Mouse (Mus musculus): Measurements from ENCODE around the gene Epb41l5.

Epb41l5 gene

DNA sequence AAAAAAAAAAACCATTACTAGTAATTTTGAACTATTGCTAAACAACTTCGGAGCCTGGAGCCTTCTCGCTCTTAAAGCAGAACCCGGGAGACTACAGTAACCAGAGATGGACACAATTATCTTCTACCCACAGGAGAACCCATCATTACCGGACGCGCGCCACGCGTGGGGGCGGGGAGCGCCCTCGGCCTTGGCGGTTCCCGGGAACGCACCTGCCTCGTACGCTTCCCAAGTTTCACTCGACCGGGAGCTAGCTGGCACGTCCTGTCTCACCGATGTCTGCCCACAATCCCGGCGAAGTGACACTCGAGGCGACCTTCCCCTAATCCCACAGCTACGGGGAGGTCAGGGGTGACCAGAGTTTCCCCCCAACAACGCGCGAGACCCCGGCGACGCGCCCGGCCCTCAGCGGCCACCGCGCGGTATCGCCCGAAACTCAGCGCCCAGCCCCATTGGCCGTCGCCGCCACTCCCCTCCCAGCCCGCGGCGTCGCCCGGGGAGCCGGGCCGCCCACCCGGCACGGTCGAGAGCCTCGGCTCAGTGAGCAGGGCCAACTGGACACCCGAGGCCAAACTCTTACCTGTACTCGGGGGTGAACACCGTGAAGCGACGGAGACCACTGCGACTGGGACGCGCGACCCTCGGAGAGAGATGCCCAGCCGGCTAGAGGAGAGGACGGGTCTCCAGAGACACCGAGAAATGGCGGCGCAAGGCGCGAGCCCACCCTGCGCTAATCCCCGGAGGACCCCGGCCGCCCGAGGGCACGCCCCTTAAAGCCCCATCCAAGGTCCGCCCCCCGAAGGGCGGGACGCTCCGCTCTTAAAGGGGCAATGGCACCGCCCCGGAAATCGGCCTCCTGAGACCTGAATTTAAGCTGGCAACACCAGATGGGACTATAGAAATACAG, at the start of gene Epb41l5:
Gene Epb41l5, minus strand, starts transcription at position 796 of the 907 bp plus-strand sequence.
- DNase-seq (ENCODE audit: low spot score in 2 of 2), result peak in 1 of 2 experiments; percentile 62

- no peak for DNase-seq (ENCODE audit: low spot score in 2 of 2)
These were observed 48.1 kb upstream of the Epb41l5 start for GRCm38 (mm10) chr1:119696860-119697259.

DNA sequence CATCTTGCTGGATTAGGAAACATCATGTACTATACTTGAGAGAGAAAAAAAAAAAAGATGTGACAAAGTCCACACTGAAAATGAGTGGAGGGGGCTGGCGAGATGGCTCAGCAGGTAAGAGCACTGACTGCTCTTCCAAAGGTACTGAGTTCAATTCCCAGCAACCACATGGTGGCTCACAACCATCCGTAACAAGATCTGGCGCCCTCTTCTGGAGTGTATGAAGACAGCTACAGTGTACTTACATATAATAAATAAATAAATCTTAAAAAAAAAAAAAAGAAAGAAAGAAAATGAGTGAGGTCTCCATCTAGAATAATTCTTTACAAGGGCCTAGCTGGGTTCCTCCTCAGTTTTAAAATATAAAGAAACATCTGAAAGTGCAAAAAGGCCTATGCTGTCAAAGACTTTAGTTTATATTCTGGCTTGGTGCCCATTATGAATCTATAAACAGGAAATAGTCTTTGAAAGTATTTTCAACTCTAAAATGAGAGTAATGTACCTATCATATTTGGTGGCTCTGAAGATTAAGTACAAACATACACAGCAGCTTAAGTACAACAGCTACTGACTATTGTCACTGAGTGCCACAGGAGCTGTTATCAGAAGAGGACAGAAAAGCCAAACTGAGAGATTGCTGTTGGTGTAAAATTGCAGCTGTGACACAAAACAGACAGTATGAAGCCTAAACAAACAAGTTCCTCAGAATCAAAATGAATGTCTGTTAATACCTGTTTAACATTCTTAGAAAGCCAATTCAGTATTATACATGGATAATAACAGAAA, 37.2 kb upstream of the Epb41l5 start:
- DNase-seq (ENCODE audit: low spot score in 2 of 2), result no peak

DNA sequence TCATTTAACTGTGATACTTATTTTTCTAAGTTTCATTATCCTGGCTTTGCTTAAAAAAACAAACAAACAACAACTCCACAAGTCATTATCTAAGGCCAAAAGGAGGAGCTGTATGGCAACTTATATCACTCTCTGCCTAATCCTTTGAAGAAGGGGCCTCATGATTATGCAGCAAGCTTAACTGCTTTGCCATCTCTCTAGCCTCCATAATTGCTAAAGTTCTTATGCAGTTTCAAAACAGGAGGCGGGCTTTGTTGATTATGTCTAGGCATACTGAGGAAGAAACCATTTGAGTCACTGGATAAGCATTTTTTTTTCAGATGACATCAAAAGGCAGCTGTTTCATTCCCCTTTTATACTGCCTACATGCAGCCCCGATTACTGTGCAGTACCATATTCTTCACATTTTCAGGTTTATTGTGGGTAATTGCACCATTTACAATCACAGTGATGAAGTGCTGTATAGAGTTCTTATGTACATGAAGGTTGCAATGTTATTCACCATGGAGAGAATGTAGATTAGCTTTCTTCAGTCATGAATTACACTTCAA, 32.9 kb upstream of the Epb41l5 start:
- DNase-seq (ENCODE audit: low spot score in 2 of 2), result no peak

DNA sequence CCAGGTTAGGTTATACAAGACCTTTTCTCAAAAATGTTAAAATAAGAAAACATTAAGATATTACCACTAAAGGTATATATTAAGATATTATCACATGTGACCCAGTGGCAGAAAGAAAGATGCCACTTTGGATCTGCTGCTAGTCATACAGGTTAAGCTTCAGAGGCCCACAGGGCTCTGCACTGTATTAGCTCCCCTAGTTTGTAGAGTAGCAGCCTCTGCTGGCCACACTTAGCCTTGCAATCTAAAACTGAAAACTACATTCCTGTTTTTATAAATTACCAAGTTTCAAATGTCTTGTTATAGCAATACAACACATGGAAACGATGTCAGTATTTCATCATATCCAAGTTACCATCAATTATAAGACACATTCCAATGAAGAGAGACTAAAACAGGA, 26.2 kb upstream of the Epb41l5 start:
- peak in 1 of 2 experiments; percentile 35 for DNase-seq (ENCODE audit: low spot score in 2 of 2)

DNA sequence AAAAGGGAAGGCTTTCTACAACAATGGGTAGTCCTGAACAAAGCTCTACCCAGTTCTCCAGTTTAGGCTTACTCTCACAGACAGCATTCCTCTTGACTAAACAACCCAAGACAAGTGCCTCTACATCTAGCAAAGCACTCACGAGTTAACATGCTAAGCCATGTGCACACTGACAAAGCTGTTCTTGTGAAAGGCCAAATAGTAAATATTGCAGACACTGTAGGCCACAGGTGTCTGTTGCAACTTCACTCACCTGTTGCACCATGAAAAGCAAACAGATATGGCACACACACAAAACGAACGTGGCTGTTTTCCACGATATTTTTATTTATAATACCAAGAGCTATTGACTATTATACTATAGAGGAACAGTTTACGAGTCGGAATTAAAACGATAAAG, 18.1 kb upstream of the Epb41l5 start:
- DNase-seq (ENCODE audit: low spot score in 2 of 2), result no peak

GRCm38 (mm10) chr1:119654307-119654706, 5.5 kb upstream of the Epb41l5 start:
- DNase-seq (ENCODE audit: low spot score in 2 of 2), result no peak

- no peak for DNase-seq (ENCODE audit: low spot score in 2 of 2)
These were observed 1.6 kb upstream of the Epb41l5 start for GRCm38 (mm10) chr1:119650386-119650785.

DNA sequence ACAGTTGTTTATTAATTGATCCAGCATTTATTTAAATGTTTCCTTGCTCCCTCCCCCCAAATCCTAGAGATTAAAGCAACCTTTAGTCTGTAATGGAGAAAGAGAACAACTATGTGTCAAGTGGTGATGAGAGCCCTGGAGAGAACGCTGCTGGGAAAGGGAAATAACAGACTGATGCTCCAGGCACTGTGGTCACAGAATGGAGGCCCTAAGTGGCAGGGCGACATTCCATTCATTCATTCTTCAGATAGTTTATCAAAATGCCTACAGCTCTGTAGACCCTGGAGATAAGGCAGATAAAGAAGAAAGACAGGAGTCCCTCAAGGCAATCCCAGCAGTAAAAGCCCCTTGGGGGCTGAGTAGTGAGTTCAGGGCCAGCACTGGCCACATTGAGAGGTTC, 827 bp upstream of the Epb41l5 start:
- no peak for DNase-seq (ENCODE audit: low spot score in 2 of 2)

DNA sequence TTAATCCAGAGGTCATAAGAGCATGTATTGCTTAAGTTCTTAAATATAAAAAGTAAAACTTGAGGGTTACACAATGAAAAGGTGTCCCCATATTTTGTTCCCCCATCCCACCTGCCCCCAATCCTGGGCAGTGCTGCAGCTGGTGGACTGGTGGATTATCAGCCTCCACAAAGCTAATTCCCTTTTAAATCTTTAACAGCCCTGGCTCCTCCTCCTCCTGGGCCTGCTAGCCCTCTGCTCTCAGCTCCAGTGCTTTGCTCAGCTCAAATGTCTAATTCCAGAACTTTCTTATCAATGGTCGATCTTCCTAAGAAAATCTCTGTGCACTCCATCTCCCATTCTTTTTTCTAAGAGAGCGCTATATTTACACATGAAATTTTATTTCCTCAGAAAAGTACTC, 2.4 kb downstream of the Epb41l5 start:
- no peak for DNase-seq (ENCODE audit: low spot score in 2 of 2)

GRCm38 (mm10) chr1:119642367-119642766, 6.4 kb downstream of the Epb41l5 start:
- no peak for DNase-seq (ENCODE audit: low spot score in 2 of 2)

- DNase-seq (ENCODE audit: low spot score in 2 of 2), result no peak
These were observed 7.5 kb downstream of the Epb41l5 start for GRCm38 (mm10) chr1:119641090-119641812.

- DNase-seq (ENCODE audit: low spot score in 2 of 2), result no peak
These were observed 8.8 kb downstream of the Epb41l5 start for GRCm38 (mm10) chr1:119640006-119640405.

GRCm38 (mm10) chr1:119637188-119638023, 11.4 kb downstream of the Epb41l5 start:
- no peak for DNase-seq (ENCODE audit: low spot score in 2 of 2)

DNA sequence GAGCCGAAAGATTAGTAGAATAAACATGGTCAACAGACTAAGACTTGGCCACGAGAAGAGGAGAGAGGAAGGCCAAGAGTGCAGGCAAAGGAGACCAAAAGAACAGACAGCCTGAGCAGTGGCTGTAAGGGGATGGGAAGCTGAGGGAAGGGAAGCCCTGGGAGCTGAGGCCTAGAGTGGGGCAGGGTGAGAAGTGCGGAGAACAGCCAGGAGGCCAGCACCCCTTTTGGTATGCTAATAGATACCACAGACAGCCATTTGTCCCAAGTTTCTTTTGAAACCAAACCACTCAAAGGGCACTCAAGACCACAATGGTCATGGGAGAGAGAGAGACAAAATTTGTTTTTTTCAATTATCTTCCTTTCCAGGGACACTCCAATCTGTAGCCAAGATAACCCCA, 14.1 kb downstream of the Epb41l5 start:
- DNase-seq (ENCODE audit: low spot score in 2 of 2), result no peak

GRCm38 (mm10) chr1:119630428-119630827, 18.4 kb downstream of the Epb41l5 start:
- no peak for DNase-seq (ENCODE audit: low spot score in 2 of 2)

DNA sequence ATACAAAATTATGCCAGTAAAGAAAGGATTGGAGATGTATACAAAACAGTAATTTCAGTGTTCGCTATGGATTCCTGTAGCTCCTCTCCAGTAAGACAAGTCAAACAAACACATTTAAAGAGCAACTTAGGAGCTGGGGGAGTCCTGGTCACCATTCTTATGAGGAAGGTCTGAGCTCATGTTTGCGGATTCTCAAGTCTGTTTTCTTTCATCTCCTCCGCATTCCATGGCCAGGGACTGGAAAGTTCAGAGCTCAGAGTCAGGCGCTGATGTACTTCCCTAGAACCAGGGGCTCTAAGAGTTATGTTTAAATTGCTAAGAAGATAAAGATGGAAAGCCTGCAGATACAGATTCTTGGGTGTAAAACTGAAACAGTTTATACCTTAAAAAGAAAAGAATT, 22.0 kb downstream of the Epb41l5 start:
- DNase-seq (ENCODE audit: low spot score in 2 of 2), result no peak

DNA sequence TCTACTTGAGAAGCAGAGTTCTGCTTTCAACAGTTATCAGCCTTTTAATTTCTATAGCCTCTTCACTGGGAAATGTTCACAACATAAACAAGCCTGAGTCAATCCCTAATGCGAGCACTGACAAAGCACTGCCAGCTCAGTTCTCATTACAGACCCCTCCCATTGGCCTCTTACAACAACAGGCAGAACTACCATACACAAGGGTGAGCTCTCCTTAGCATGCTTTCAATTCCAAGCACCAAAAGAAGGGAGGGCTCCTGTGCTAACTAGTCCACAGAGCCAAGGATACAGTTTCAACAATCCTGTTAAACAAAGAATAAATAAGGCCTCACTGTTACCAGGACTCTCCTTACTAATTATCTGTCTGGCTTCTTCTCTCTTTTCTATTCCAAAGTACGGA, 24.4 kb downstream of the Epb41l5 start:
- DNase-seq (ENCODE audit: low spot score in 2 of 2), result no peak

DNA sequence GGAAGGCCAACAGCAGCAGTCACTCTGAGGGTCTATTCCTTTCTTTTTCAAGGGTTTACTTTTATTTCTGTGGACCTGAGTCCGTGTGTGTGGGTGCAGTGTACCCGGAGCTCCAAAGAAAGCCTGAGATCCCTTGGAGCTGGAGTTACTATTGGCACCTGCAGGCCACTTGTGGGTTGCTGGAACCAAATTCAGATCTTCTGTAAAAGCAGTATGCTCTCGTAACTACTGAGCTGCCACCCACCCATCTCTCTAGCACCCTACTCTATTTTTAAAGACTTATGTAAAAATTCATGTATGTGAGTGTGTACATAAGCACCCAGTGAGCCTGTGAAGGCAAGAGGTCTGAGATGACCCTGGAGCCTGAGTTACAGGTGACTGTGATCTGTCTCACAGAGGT, 43.4 kb downstream of the Epb41l5 start:
- DNase-seq (ENCODE audit: low spot score in 2 of 2), result peak; percentile 27 to 34

GRCm38 (mm10) chr1:119602448-119602847, 46.4 kb downstream of the Epb41l5 start:
- DNase-seq (ENCODE audit: low spot score in 2 of 2), result no peak

DNA sequence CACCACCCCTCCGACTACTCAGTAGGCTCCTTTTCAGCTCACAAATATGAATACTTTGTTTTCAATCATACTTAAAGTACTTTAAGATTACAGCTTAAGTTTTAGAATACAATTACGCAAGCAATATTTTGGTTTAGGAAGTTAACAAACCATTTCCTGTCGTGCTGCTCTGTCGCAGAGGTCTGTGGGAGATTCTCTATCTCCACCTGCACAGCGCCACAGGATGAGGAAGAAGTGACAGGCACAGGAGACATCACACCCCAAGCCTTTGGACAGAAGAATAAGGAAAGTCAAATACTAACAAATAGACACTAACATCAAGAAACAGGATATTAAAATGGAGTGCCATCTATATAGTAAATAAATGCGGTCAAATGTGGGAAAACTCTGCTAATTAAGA, 49.9 kb downstream of the Epb41l5 start:
- no peak for DNase-seq (ENCODE audit: low spot score in 2 of 2)
